Mouse (Mus musculus) intestine, embryonic 15.5 days (tissue): ENCODE results near the gene Fyb. TPM values are rescaled to one million over a fixed set of nuclear protein-coding genes. Genes with fewer than 3 reads are reported as not detected.

Source experiments
- ATAC-seq: fragments of 200-750 bp; cut with Nextera tagmentation; 2 replicates; pipeline ENCODE4 v1.8.0; 2017; ENCODE audit warnings: moderate TSS enrichment, moderate library complexity
- H3K27ac ChIP-seq: fragments of 300-500 bp; sonication (generic); 2 replicates; pipeline ENCODE4 v1.5.1; 2015; ENCODE audit warnings: mild to moderate bottlenecking, inconsistent platforms
- H3K27me3 ChIP-seq: fragments of 300-500 bp; sonication (generic); replicated peaks from 2 replicates; pipeline ENCODE4 v1.6.1; 2015; ENCODE audit warnings: inconsistent platforms
- H3K36me3 ChIP-seq: fragments of 300-500 bp; sonication (generic); 2 replicates; pipeline ENCODE4 v1.6.1; 2015; ENCODE audit warnings: inconsistent platforms
- H3K4me1 ChIP-seq: fragments of 300-500 bp; sonication (generic); replicated peaks from 2 replicates; pipeline ENCODE4 v1.6.1; 2015; ENCODE audit warnings: inconsistent platforms
- H3K4me2 ChIP-seq: fragments of 300-500 bp; sonication (generic); replicated peaks from 2 replicates; pipeline ENCODE4 v1.6.1; 2015; ENCODE audit warnings: mild to moderate bottlenecking, inconsistent platforms
- H3K4me3 ChIP-seq: fragments of 300-500 bp; sonication (generic); replicated peaks from 2 replicates; pipeline ENCODE4 v1.5.1; 2015; ENCODE audit warnings: inconsistent platforms
- H3K9ac ChIP-seq: fragments of 300-500 bp; sonication (generic); 2 replicates; pipeline ENCODE4 v1.6.1; 2015; ENCODE audit warnings: inconsistent platforms
- H3K9me3 ChIP-seq: fragments of 300-500 bp; sonication (generic); 2 replicates; pipeline ENCODE4 v1.6.1; 2016; ENCODE audit warnings: inconsistent platforms
- WGBS: fragments of 180-500 bp; shearing (Covaris S2); methylation state at CpG from one replicate; pipeline ENCODE4 v1.1.7; 2015; 5-methylcytosine and 5-hydroxymethylcytosine counted together
- polyA plus RNA-seq: library from polyadenylated mRNA; unstranded; fragments of >200 nt; fragmentation: Nextera tagmentation; extraction: Ambion mirVana; gene quantifications from 2 replicates; pipeline ENCODE4 v1.2.1, GENCODE M21; 2015

Gene Fyb
- polyA plus RNA-seq, 1 experiment from 2014 or later = 8.6 TPM

GRCm38 (mm10) chr15:6539639-6540338 is 17.1 kb downstream of the Fyb start:
- Histone ChIP-seq H3K4me3 (no peak overlapping the region), H3K9me3 (no peaks in the 10 kb centered on the region), H3K27me3 (no peaks in the 10 kb centered on the region), H3K36me3 (no peaks in the 10 kb centered on the region), H3K4me1 (no peaks in the 10 kb centered on the region; the same call in 1 of the 2 replicates), H3K9ac (no peak overlapping the region), H3K4me2 (no peak overlapping the region), H3K27ac (no peak overlapping the region)
- WGBS = 24% methylated on average over 7 of the region's 7 CpGs
- no peak for ATAC-seq

GRCm38 (mm10) chr15:6548911-6549310 is 26.3 kb downstream of the Fyb start:
- Histone ChIP-seq H3K4me2 (no peak overlapping the region), H3K4me1 (no peaks in the 10 kb centered on the region), H3K27ac (no peak overlapping the region), H3K4me3 (no peak overlapping the region), H3K27me3 (no peaks in the 10 kb centered on the region), H3K36me3 (no peaks in the 10 kb centered on the region), H3K9ac (no peak overlapping the region), H3K9me3 (no peaks in the 10 kb centered on the region)
- ATAC-seq = no peak
- WGBS = 91% methylated on average over 4 of the region's 4 CpGs

GRCm38 (mm10) chr15:6551875-6552274 is 29.2 kb downstream of the Fyb start:
- Histone ChIP-seq H3K4me2 (no peak overlapping the region), H3K27ac (no peak overlapping the region), H3K27me3 (no peaks in the 10 kb centered on the region), H3K4me3 (no peak overlapping the region), H3K36me3 (no peaks in the 10 kb centered on the region), H3K9me3 (no peaks in the 10 kb centered on the region), H3K4me1 (no peaks in the 10 kb centered on the region), H3K9ac (no peak overlapping the region)
- no peak for ATAC-seq
- WGBS = 85% methylated on average over 7 of the region's 7 CpGs

GRCm38 (mm10) chr15:6554742-6555141 is 32.1 kb downstream of the Fyb start:
- no peak for ATAC-seq
- Histone ChIP-seq H3K4me2 (no peak overlapping the region), H3K9me3 (no peaks in the 10 kb centered on the region), H3K4me3 (no peak overlapping the region), H3K36me3 (no peaks in the 10 kb centered on the region), H3K27me3 (no peaks in the 10 kb centered on the region), H3K27ac (no peak overlapping the region), H3K9ac (no peak overlapping the region), H3K4me1 (no peaks in the 10 kb centered on the region)
- WGBS = 83% methylated on average over 4 of the region's 4 CpGs

- Histone ChIP-seq H3K36me3 (no peaks in the 10 kb centered on the region), H3K4me1 (no peaks in the 10 kb centered on the region), H3K4me3 (no peak overlapping the region), H3K27ac (no peak overlapping the region), H3K4me2 (no peak overlapping the region), H3K9me3 (no peaks in the 10 kb centered on the region), H3K9ac (no peak overlapping the region), H3K27me3 (no peaks in the 10 kb centered on the region)
- 58% methylated on average over 2 of the region's 2 CpGs for WGBS
- no peak for ATAC-seq
Observed at GRCm38 (mm10) chr15:6555536-6555935, 32.9 kb downstream of the Fyb start.

- no peaks in the 10 kb centered on the region for H3K4me1 ChIP-seq
- H3K4me2 ChIP-seq = no peak overlapping the region
- no peaks in the 10 kb centered on the region for H3K27me3 ChIP-seq
- H3K4me3 ChIP-seq = no peak overlapping the region
- H3K27ac ChIP-seq = no peak overlapping the region
- H3K36me3 ChIP-seq = no peaks in the 10 kb centered on the region
- WGBS = 92% methylated on average over 4 of the region's 4 CpGs
- no peak overlapping the region for H3K9ac ChIP-seq
- H3K9me3 ChIP-seq = no peaks in the 10 kb centered on the region
- ATAC-seq = no peak
Observed at GRCm38 (mm10) chr15:6556272-6556671, 33.6 kb downstream of the Fyb start.

- Histone ChIP-seq H3K27me3 (no peaks in the 10 kb centered on the region), H3K9ac (no peak overlapping the region), H3K9me3 (no peaks in the 10 kb centered on the region), H3K4me2 (no peak overlapping the region), H3K4me1 (no peaks in the 10 kb centered on the region), H3K27ac (no peak overlapping the region), H3K36me3 (no peaks in the 10 kb centered on the region), H3K4me3 (no peak overlapping the region)
- 90% methylated on average over 6 of the region's 6 CpGs for WGBS
- ATAC-seq = no peak
Observed at GRCm38 (mm10) chr15:6556911-6557310, 34.3 kb downstream of the Fyb start.

GRCm38 (mm10) chr15:6557552-6557951 is 34.9 kb downstream of the Fyb start:
- H3K4me1 ChIP-seq = no peaks in the 10 kb centered on the region
- WGBS = 91% methylated on average over 4 of the region's 4 CpGs
- no peak overlapping the region for H3K9ac ChIP-seq

GRCm38 (mm10) chr15:6559188-6559587 is 36.5 kb downstream of the Fyb start:
- no peak for ATAC-seq
- Histone ChIP-seq H3K9ac (no peak overlapping the region), H3K27ac (no peak overlapping the region), H3K4me2 (no peak overlapping the region), H3K36me3 (no peaks in the 10 kb centered on the region), H3K4me1 (no peaks in the 10 kb centered on the region), H3K4me3 (no peak overlapping the region), H3K27me3 (no peaks in the 10 kb centered on the region), H3K9me3 (no peaks in the 10 kb centered on the region)
- WGBS = 44% methylated on average over 9 of the region's 9 CpGs

More at GRCm38 (mm10) chr15:6557552-6557951, 34.9 kb downstream of the Fyb start:
- Histone ChIP-seq H3K4me2 (no peak overlapping the region), H3K9me3 (no peaks in the 10 kb centered on the region), H3K27me3 (no peaks in the 10 kb centered on the region), H3K27ac (no peak overlapping the region), H3K36me3 (no peaks in the 10 kb centered on the region), H3K4me3 (no peak overlapping the region)
- no peak for ATAC-seq

- no peak overlapping the region for H3K27ac ChIP-seq
- H3K4me1 ChIP-seq = no peaks in the 10 kb centered on the region
- no peak overlapping the region for H3K9ac ChIP-seq
- no peak overlapping the region for H3K4me2 ChIP-seq
- H3K27me3 ChIP-seq = no peaks in the 10 kb centered on the region
- H3K4me3 ChIP-seq = no peak overlapping the region
- no peak for ATAC-seq
- no peaks in the 10 kb centered on the region for H3K36me3 ChIP-seq
- H3K9me3 ChIP-seq = no peaks in the 10 kb centered on the region
- WGBS = 62% methylated on average over 10 of the region's 10 CpGs
Observed at GRCm38 (mm10) chr15:6560696-6561095, 38.0 kb downstream of the Fyb start.

- Histone ChIP-seq H3K9me3 (no peaks in the 10 kb centered on the region), H3K27ac (no peak overlapping the region), H3K4me2 (no peak overlapping the region), H3K4me3 (no peak overlapping the region), H3K36me3 (no peaks in the 10 kb centered on the region), H3K9ac (no peak overlapping the region), H3K27me3 (no peaks in the 10 kb centered on the region), H3K4me1 (no peaks in the 10 kb centered on the region)
- ATAC-seq = no peak
- 86% methylated on average over 4 of the region's 4 CpGs for WGBS
Observed at GRCm38 (mm10) chr15:6562161-6562560, 39.5 kb downstream of the Fyb start.

GRCm38 (mm10) chr15:6562629-6563028 is 40.0 kb downstream of the Fyb start:
- no peak for ATAC-seq
- no peak overlapping the region for H3K4me2 ChIP-seq
- H3K4me3 ChIP-seq = no peak overlapping the region
- H3K27ac ChIP-seq = no peak overlapping the region
- H3K27me3 ChIP-seq = no peaks in the 10 kb centered on the region
- no peaks in the 10 kb centered on the region for H3K36me3 ChIP-seq
- H3K9ac ChIP-seq = no peak overlapping the region
- H3K4me1 ChIP-seq = no peaks in the 10 kb centered on the region
- no peaks in the 10 kb centered on the region for H3K9me3 ChIP-seq
- 78% methylated on average over 2 of the region's 2 CpGs for WGBS

GRCm38 (mm10) chr15:6564977-6565421 is 42.3 kb downstream of the Fyb start:
- WGBS = 16% methylated on average over 11 of the region's 11 CpGs
- peak; percentile 74 for ATAC-seq
- Histone ChIP-seq H3K36me3 (no peaks in the 10 kb centered on the region), H3K27ac (peak overlapping the region; percentile 51; the same call in 1 of the 2 replicates), H3K27me3 (no peaks in the 10 kb centered on the region), H3K9me3 (no peaks in the 10 kb centered on the region), H3K4me2 (peak overlapping the region; percentile 47), H3K4me1 (0 out of 2 replicates have a peak, but pooled peaks cover 7% of the 10 kb centered on the region), H3K9ac (no peak overlapping the region), H3K4me3 (no peak overlapping the region)
